Mouse (Mus musculus): ENCODE results near the gene Trib3. TPM values are rescaled to one million over a fixed set of nuclear protein-coding genes. Genes with fewer than 3 reads are reported as not detected.
A peak's percentile ranks its signal among the peaks of the same experiment; 100 is the strongest.

Trib3 gene
- polyA plus RNA-seq, 1 experiment, result 4.2 TPM

- peak within 1 kb of the TSS; percentile 97 for H3K27ac ChIP-seq (ENCODE audit: control insufficient read depth, insufficient read depth, low read depth, low read length, poor library complexity)
- WGBS, result under 1% methylated on average over 54 of the region's 54 CpGs
- H3K4me1 ChIP-seq (ENCODE audit: control insufficient read depth, insufficient read depth, low read length), result peaks cover 2% of the 10 kb centered on the region
- peak within 1 kb of the TSS; percentile 72 for H3K4me3 ChIP-seq (replicated peaks; ENCODE audit: control insufficient read depth, low read depth, low read length)
- no peak for TF ChIP-seq CTCF (IDR thresholded peaks at IDR 0.05; ENCODE audit: control insufficient read depth, insufficient read depth, low read length)
- peak; percentile 55; the same call in 1 of the 2 replicates for TF ChIP-seq POLR2A (IDR thresholded peaks at IDR 0.05; ENCODE audit: borderline replicate concordance, control insufficient read depth, low read depth, low read length)
Observed at GRCm38 (mm10) chr2:152332101-152332825, 11.6 kb downstream of the Trib3 start, which contains the start of gene Rbck1. Rbck1 (minus strand) TSS chr2:152332653.

GRCm38 (mm10) chr2:152330858-152331423, 12.9 kb downstream of the Trib3 start:
- Histone ChIP-seq H3K4me3 (replicated peaks; ENCODE audit: control insufficient read depth, low read depth, low read length) (peak overlapping the region; percentile 51), H3K27ac (ENCODE audit: control insufficient read depth, insufficient read depth, low read depth, low read length, poor library complexity) (no peak overlapping the region), H3K4me1 (ENCODE audit: control insufficient read depth, insufficient read depth, low read length) (peaks cover 2% of the 10 kb centered on the region)
- WGBS, result 32% methylated on average over 7 of the region's 7 CpGs
- TF ChIP-seq CTCF (IDR thresholded peaks at IDR 0.05; ENCODE audit: control insufficient read depth, insufficient read depth, low read length), result no peak
- no peak for TF ChIP-seq POLR2A (IDR thresholded peaks at IDR 0.05; ENCODE audit: borderline replicate concordance, control insufficient read depth, low read depth, low read length)

- 78% methylated on average over 5 of the region's 5 CpGs for WGBS
- Histone ChIP-seq H3K4me3 (replicated peaks; ENCODE audit: control insufficient read depth, low read depth, low read length) (no peak overlapping the region), H3K4me1 (ENCODE audit: control insufficient read depth, insufficient read depth, low read length) (peaks cover 2% of the 10 kb centered on the region), H3K27ac (ENCODE audit: control insufficient read depth, insufficient read depth, low read depth, low read length, poor library complexity) (no peak overlapping the region)
- no peak for TF ChIP-seq CTCF (IDR thresholded peaks at IDR 0.05; ENCODE audit: control insufficient read depth, insufficient read depth, low read length)
Observed at GRCm38 (mm10) chr2:152327980-152328379, 15.9 kb downstream of the Trib3 start.

- H3K4me1 ChIP-seq (ENCODE audit: control insufficient read depth, insufficient read depth, low read length), result peaks cover 2% of the 10 kb centered on the region
Observed at GRCm38 (mm10) chr2:152326654-152327053, 17.2 kb downstream of the Trib3 start.

GRCm38 (mm10) chr2:152326157-152326556, 17.7 kb downstream of the Trib3 start:
- TF ChIP-seq CTCF (IDR thresholded peaks at IDR 0.05; ENCODE audit: control insufficient read depth, insufficient read depth, low read length) (no peak), POLR2A (IDR thresholded peaks at IDR 0.05; ENCODE audit: borderline replicate concordance, control insufficient read depth, low read depth, low read length) (no peak)
- WGBS, result 92% methylated on average over 13 of the region's 13 CpGs
- H3K27ac ChIP-seq (ENCODE audit: control insufficient read depth, insufficient read depth, low read depth, low read length, poor library complexity), result no peak overlapping the region
- H3K4me3 ChIP-seq (replicated peaks; ENCODE audit: control insufficient read depth, low read depth, low read length), result no peak overlapping the region
- peaks cover 2% of the 10 kb centered on the region for H3K4me1 ChIP-seq (ENCODE audit: control insufficient read depth, insufficient read depth, low read length)

More at GRCm38 (mm10) chr2:152326654-152327053, 17.2 kb downstream of the Trib3 start:
- Histone ChIP-seq H3K4me3 (replicated peaks; ENCODE audit: control insufficient read depth, low read depth, low read length) (no peak overlapping the region), H3K27ac (ENCODE audit: control insufficient read depth, insufficient read depth, low read depth, low read length, poor library complexity) (no peak overlapping the region)
- TF ChIP-seq CTCF (IDR thresholded peaks at IDR 0.05; ENCODE audit: control insufficient read depth, insufficient read depth, low read length), result no peak
- no peak for TF ChIP-seq POLR2A (IDR thresholded peaks at IDR 0.05; ENCODE audit: borderline replicate concordance, control insufficient read depth, low read depth, low read length)
- WGBS, result 90% methylated on average over 8 of the region's 8 CpGs

GRCm38 (mm10) chr2:152324842-152325241, 19.0 kb downstream of the Trib3 start:
- WGBS, result 85% methylated on average over 3 of the region's 3 CpGs
- TF ChIP-seq POLR2A (IDR thresholded peaks at IDR 0.05; ENCODE audit: borderline replicate concordance, control insufficient read depth, low read depth, low read length) (no peak), CTCF (IDR thresholded peaks at IDR 0.05; ENCODE audit: control insufficient read depth, insufficient read depth, low read length) (no peak)
- Histone ChIP-seq H3K4me1 (ENCODE audit: control insufficient read depth, insufficient read depth, low read length) (no peaks in the 10 kb centered on the region), H3K4me3 (replicated peaks; ENCODE audit: control insufficient read depth, low read depth, low read length) (no peak overlapping the region), H3K27ac (ENCODE audit: control insufficient read depth, insufficient read depth, low read depth, low read length, poor library complexity) (no peak overlapping the region)

- Histone ChIP-seq H3K4me1 (ENCODE audit: control insufficient read depth, insufficient read depth, low read length) (no peaks in the 10 kb centered on the region), H3K27ac (ENCODE audit: control insufficient read depth, insufficient read depth, low read depth, low read length, poor library complexity) (no peak overlapping the region), H3K4me3 (replicated peaks; ENCODE audit: control insufficient read depth, low read depth, low read length) (no peak overlapping the region)
- 93% methylated on average over 14 of the region's 14 CpGs for WGBS
- no peak for TF ChIP-seq POLR2A (IDR thresholded peaks at IDR 0.05; ENCODE audit: borderline replicate concordance, control insufficient read depth, low read depth, low read length)
- no peak for TF ChIP-seq CTCF (IDR thresholded peaks at IDR 0.05; ENCODE audit: control insufficient read depth, insufficient read depth, low read length)
Observed at GRCm38 (mm10) chr2:152323971-152324370, 19.9 kb downstream of the Trib3 start.

- 88% methylated on average over 6 of the region's 6 CpGs for WGBS
- Histone ChIP-seq H3K4me3 (replicated peaks; ENCODE audit: control insufficient read depth, low read depth, low read length) (no peak overlapping the region), H3K27ac (ENCODE audit: control insufficient read depth, insufficient read depth, low read depth, low read length, poor library complexity) (no peak overlapping the region), H3K4me1 (ENCODE audit: control insufficient read depth, insufficient read depth, low read length) (no peaks in the 10 kb centered on the region)
- TF ChIP-seq POLR2A (IDR thresholded peaks at IDR 0.05; ENCODE audit: borderline replicate concordance, control insufficient read depth, low read depth, low read length), result no peak
- TF ChIP-seq CTCF (IDR thresholded peaks at IDR 0.05; ENCODE audit: control insufficient read depth, insufficient read depth, low read length), result no peak
Observed at GRCm38 (mm10) chr2:152322198-152322597, 21.6 kb downstream of the Trib3 start.

All from bone marrow, adult 2 months (tissue).